Mouse (Mus musculus) brain, adult 2 months (tissue): ENCODE results near the gene Dag1.
"Not testable (repeated sequence)": the region's sequence is repeated elsewhere in the genome, so short reads cannot be mapped to it uniquely, and the experiment has no call there.

Experiments used
- DNase-seq: peaks from one replicate; pipeline ENCODE4 v3.0.0; 2011; ENCODE audit warnings: low read depth, low spot score

The Dag1 gene

GRCm38 (mm10) chr9:108227911-108228649 lies 35.7 kb downstream of the Dag1 start:
- no peak for DNase-seq

DNA sequence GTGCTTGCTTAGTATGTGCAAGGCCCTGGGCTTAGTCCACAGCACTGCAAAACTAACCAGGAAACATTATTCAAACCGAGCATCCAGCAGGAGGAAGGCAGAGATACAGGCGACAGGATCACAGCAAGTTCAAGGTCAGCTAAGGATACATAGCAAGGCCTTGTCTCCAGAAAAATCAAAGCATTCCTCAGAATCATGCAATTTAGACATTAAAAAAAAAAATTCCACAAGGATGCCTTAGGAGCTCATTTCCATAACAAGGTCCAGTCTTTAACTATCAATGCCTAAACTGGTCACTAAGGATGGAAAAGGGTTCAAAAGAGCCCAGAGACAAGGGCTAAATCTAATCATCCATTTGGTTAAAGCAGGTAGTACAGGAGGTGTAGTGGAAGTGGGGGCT lies 38.6 kb downstream of the Dag1 start:
- DNase-seq: no peak

DNA sequence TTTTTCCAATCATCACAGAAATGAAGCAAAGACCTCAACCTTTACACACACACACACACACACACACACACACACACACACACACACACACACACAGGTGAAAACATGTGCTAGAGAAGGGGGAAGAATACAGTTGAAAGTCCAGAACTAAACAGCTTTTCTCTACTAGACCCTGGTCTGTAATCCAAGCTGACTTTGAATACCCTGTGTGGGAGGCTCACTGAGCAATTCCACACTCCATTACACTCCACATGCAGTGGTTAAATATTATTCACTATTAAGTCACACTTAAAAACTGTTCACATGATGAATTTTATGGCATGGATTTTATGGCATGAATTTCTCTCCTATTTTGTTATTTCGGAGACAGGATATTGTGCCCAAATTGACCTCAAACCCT lies 40.1 kb downstream of the Dag1 start:
- no peak for DNase-seq

GRCm38 (mm10) chr9:108221566-108221965 lies 42.2 kb downstream of the Dag1 start:
- no peak for DNase-seq

DNA sequence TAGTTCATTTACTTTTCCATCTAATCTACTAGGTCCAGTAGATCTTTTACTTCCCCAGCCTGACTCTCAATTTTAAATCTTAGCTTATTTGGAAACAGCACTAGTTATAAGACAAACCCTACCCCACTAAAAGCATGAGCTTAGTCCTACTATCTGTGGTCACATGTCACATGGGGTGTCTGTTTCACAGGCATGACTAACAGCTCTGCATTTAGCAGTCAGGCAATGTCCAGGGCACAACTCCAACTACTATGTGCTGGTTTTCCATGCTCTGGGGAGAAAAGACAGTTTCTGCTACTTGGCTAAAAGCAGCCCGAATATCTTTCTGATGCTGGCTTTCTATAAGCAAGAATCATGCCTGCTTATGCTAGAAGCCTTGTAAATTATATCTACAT lies 43.4 kb downstream of the Dag1 start:
- DNase-seq: peak; percentile 88

- no peak for DNase-seq
Observed at GRCm38 (mm10) chr9:108219766-108220379, 43.9 kb downstream of the Dag1 start.

- DNase-seq: no peak
Observed at GRCm38 (mm10) chr9:108217936-108218543, 45.7 kb downstream of the Dag1 start.

GRCm38 (mm10) chr9:108217406-108217805 lies 46.4 kb downstream of the Dag1 start:
- DNase-seq: no peak

GRCm38 (mm10) chr9:108213105-108213504 lies 50.7 kb downstream of the Dag1 start:
- DNase-seq: peak; percentile 83

- no peak for DNase-seq
Observed at GRCm38 (mm10) chr9:108212426-108212825, 51.3 kb downstream of the Dag1 start.

DNA sequence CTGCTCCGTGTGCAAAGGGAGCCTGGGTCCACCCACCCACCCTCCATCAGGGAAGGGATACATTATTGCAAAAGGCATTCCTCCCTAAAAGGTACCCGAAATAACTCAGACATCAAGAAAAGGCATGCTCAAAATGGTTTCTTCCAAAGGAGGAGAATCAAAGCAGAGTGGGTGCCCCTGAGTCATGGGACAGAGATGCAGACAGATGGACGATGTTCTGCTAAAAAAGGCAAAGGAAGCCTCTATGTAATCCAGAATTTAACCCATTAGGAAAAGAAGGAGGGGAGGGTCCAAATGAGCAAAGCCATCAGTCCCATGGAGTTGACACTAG lies 58.2 kb downstream of the Dag1 start:
- DNase-seq: peak; percentile 89

DNA sequence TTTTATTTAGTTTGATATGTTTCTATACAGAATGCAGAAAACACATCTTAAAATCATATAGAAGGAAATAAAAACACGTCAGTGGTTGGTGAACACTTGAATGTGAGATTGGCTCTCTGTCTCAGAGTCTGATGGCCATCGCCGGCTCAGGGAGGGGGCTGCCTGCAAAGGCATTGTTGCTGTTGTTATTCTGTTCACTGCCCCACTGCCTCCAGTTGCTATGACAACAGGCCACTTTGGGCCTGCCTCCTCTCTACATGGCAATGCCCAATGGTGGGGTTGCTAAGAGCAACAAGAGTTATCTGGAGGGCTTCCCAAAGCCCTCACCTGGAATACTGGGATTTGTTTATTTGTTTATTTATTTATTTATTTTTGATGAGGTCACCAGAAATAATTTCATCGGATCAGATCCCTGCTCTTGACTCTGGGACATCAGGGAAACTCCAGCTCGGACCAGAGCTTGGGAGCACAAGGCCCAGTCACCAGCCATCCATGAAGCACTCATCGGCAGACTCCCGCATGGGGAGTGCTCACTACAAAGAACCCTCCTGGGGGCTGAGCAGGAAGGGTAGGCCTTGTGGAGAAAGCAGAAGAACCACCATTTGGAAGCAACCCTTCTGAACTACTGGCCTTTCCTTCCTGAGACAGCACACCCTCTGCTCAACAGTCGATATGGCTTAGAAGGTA lies 58.7 kb downstream of the Dag1 start:
- DNase-seq: peak; percentile 59

GRCm38 (mm10) chr9:108203015-108203414 lies 60.7 kb downstream of the Dag1 start:
- peak; percentile 93 for DNase-seq

DNA sequence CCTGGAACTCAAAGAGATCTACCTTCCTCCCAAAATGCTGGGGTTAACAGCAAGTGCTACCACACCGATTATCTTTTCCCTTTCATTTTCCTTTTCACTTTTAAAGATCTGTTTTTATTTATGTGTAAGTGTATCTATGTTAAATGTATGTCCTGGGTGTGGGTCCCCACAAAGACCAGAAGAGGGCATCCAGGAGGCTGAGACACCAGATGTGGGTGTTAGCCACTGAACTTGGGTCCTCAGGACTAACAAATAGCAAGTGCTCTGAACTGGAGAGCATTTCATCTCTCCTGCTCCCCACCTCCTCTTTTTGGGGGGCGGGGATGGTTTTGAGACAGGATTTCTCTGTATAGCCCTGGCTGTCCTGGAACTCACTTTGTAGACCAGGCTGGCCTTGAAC lies 61.6 kb downstream of the Dag1 start:
- no peak for DNase-seq

DNA sequence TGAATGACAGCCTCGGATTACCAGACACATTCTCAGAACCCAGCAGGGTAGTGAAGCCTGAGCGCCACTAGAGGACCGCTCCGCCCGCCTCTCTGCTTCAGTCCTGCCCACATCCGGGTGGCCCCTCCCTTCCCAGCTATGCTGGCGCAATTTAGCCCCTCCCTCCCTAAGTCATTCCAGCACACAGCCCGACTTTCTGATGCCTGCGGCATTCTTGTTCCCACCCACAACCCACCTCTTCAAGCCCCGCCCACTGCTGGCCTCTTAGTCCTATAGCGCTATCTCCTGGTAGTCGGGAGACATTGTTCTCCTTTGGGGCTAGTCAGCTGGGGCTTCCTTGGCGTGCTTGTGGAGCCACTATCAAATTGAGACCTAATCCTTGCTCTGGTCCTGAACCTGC lies 62.6 kb downstream of the Dag1 start:
- DNase-seq: peak; percentile 99

GRCm38 (mm10) chr9:108198621-108199020 lies 65.1 kb downstream of the Dag1 start:
- no peak for DNase-seq

- no peak for DNase-seq
Observed at GRCm38 (mm10) chr9:108196920-108197677, 66.7 kb downstream of the Dag1 start.

DNA sequence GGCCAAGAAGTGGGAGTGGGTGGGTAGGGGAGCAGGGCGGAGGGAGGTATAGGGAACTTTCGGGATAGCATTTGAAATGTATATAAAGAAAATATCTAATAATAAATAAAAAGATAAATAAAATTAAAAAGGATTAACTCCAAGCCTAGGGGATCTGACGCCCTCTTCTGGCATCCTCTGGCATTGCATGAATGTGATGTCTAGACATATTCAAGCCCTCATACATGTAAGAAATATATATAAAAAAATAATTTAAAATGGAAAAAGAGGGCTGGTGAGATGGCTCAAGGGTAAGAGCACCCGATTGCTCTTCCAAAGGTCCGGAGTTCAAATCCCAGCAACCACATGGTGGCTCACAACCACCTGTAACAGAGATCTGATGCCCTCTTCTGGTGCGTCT lies 67.5 kb downstream of the Dag1 start:
- DNase-seq: not testable (repeated sequence)

DNA sequence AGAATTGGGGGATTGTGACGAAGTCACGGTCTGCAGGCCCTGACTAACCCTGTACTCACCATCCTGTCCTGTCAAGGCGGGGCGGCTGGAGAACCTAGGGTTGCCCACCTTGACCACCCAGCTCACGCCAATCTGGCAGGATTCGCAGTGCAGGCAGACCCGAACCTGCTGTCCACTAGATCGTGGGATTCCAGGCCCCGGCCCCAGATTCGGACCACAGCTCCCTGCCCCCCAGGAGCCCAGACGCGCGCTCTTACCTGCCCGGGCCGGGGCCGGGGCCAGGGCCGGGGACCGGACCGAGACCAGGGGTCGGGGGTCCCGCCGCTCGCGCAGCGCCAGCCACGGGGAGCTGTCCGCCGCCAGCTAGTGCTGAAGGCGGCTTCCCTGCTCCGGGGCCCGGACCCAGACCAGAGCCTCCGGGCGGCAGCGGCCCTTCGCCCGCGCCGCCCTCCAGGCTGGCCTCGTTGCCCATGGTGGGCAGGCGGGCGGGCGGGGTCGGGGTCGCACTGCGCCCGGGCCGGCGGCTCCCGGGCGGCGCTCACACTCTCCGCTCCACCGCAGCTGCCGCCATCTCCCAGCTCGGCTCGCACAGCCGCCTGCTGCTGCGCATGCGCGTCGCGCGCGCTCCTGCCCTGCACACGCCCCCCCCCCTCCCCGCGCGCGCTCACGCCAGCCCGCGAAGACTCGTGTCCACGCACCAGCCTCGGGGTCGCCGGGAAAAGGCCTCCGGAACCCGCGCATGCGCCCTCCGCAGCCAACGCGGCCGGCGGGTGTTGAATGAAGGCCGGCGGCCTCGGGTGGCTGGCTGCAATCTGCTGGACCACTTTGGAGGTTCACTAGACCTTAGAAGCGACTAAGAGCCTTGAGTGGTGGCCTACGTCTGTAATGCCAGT lies 73.7 kb downstream of the Dag1 start, which contains the start of gene Bsn:
TSS of gene Bsn (minus strand) at position 598 of the 893 bp plus-strand sequence.
- peak; percentile 95 for DNase-seq

DNA sequence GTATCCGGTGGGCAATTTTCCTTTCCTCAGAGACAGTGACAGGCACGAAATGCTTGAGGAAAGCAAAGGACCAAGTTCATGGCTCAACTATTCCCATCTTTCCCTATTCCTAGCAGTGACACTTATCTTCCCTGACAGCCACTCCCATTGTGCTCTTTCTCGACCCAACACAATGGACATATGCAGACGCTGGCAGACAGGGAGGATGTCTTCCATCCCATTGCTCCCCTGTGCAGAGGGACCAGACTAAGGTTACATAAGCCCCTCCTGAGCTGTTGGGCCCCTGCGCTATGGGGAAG lies 74.3 kb downstream of the Dag1 start:
- DNase-seq: peak; percentile 69

DNA sequence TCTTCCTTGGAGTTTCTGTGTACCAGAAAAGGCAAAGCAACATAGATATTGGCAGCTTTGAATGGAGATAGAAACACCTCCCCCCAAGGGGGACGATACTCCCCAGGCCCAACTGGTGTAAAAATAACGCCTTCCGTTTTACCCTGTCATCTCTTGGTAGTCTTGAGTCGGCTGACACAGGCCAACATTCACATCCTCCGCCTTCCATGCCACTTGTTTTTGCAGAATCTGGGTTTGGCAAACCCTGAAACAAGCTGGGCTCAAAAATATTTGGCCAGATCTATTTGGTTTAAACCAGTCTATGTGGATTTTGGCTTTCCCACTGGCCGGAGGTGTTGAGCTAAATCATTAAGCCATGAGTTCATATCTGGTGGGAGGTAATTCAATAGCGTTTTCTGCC lies 74.7 kb downstream of the Dag1 start:
- DNase-seq: peak; percentile 62
